Mouse (Mus musculus): ENCODE data around the gene Gm10974.

DNA sequence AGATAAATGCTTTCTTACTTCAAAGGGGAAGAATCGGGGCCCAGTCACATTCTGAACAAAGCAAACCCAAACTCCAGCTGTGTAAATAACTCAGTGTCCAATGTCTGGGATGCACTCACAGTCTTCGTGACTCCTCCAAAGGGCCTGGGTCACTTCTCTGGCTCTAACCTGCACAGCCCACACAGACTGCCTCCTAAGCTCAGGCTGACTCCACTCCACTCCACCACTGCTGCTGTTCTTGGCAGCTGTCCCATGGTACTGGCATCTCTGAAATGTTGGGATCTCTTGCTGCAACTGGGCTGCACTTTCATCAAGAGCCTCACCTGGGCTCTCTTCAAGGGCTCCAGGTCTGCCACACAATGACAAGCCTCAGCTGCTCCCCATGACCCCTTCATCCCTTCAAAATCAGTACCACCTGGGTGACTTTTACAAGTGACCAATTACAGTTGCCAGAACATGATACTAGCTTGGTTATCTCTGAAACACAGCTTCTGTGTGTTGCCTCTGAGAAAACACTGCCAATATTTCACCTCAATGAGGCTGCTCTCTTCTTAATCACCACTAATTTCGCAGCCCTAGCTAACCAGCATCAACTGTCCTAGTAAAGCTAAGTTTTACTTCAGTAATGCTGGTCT lies 40.2 kb upstream of the Gm10974 start:
- TF ChIP-seq CTCF (conservative IDR thresholded peaks at IDR 0.05; ENCODE audit: low read length), result no peak
- TF ChIP-seq POU5F1 (IDR thresholded peaks at IDR 0.05; ENCODE audit: borderline replicate concordance, low read length), result no peak
